Mouse (Mus musculus): Measurements from ENCODE around the gene Bloc1s5.

Gene Bloc1s5

GRCm38 (mm10) chr13:38634800-38635269, at the start of gene Bloc1s5:
Gene Bloc1s5, minus strand, starts transcription at chr13:38635109.
- peak; percentile 32; the same call in 1 of the 2 replicates for TF ChIP-seq GATA4 (IDR thresholded peaks at IDR 0.05; ENCODE audit: insufficient replicate concordance, low read length)

- TF ChIP-seq GATA4 (IDR thresholded peaks at IDR 0.05; ENCODE audit: insufficient replicate concordance, low read length), result no peak
Measured at GRCm38 (mm10) chr13:38672336-38672735, 37.4 kb upstream of the Bloc1s5 start.

- no peak for TF ChIP-seq GATA4 (IDR thresholded peaks at IDR 0.05; ENCODE audit: insufficient replicate concordance, low read length)
Measured at GRCm38 (mm10) chr13:38670051-38670450, 35.1 kb upstream of the Bloc1s5 start.

- no peak for TF ChIP-seq GATA4 (IDR thresholded peaks at IDR 0.05; ENCODE audit: insufficient replicate concordance, low read length)
Measured at GRCm38 (mm10) chr13:38668514-38668913, 33.6 kb upstream of the Bloc1s5 start.

- no peak for TF ChIP-seq GATA4 (IDR thresholded peaks at IDR 0.05; ENCODE audit: insufficient replicate concordance, low read length)
Measured at GRCm38 (mm10) chr13:38664753-38665152, 29.8 kb upstream of the Bloc1s5 start.

GRCm38 (mm10) chr13:38659524-38660136, 24.7 kb upstream of the Bloc1s5 start:
- TF ChIP-seq GATA4 (IDR thresholded peaks at IDR 0.05; ENCODE audit: insufficient replicate concordance, low read length), result no peak

- TF ChIP-seq GATA4 (IDR thresholded peaks at IDR 0.05; ENCODE audit: insufficient replicate concordance, low read length), result no peak
Measured at GRCm38 (mm10) chr13:38658528-38659280, 23.8 kb upstream of the Bloc1s5 start, which contains the start of gene Eef1e1. Gene Eef1e1, minus strand, starts transcription at chr13:38659058.

GRCm38 (mm10) chr13:38657865-38658264, 23.0 kb upstream of the Bloc1s5 start:
- TF ChIP-seq GATA4 (IDR thresholded peaks at IDR 0.05; ENCODE audit: insufficient replicate concordance, low read length), result no peak

GRCm38 (mm10) chr13:38650292-38650691, 15.4 kb upstream of the Bloc1s5 start:
- no peak for TF ChIP-seq GATA4 (IDR thresholded peaks at IDR 0.05; ENCODE audit: insufficient replicate concordance, low read length)

GRCm38 (mm10) chr13:38649069-38649468, 14.2 kb upstream of the Bloc1s5 start:
- TF ChIP-seq GATA4 (IDR thresholded peaks at IDR 0.05; ENCODE audit: insufficient replicate concordance, low read length), result no peak

GRCm38 (mm10) chr13:38641414-38641813, 6.5 kb upstream of the Bloc1s5 start:
- no peak for TF ChIP-seq GATA4 (IDR thresholded peaks at IDR 0.05; ENCODE audit: insufficient replicate concordance, low read length)

- no peak for TF ChIP-seq GATA4 (IDR thresholded peaks at IDR 0.05; ENCODE audit: insufficient replicate concordance, low read length)
Measured at GRCm38 (mm10) chr13:38640961-38641360, 6.1 kb upstream of the Bloc1s5 start.

GRCm38 (mm10) chr13:38638694-38639093, 3.8 kb upstream of the Bloc1s5 start:
- TF ChIP-seq GATA4 (IDR thresholded peaks at IDR 0.05; ENCODE audit: insufficient replicate concordance, low read length), result no peak

- no peak for TF ChIP-seq GATA4 (IDR thresholded peaks at IDR 0.05; ENCODE audit: insufficient replicate concordance, low read length)
Measured at GRCm38 (mm10) chr13:38634256-38634799, 581 bp downstream of the Bloc1s5 start.

- no peak for TF ChIP-seq GATA4 (IDR thresholded peaks at IDR 0.05; ENCODE audit: insufficient replicate concordance, low read length)
Measured at GRCm38 (mm10) chr13:38633287-38634000, 1.5 kb downstream of the Bloc1s5 start.

All from liver, adult (tissue).